Mouse (Mus musculus): ENCODE measurements around the gene Pttg1ip. TPM values are rescaled to one million over a fixed set of nuclear protein-coding genes. Genes with fewer than 3 reads are reported as not detected.
A peak's percentile ranks its signal among the peaks of the same experiment; 100 is the strongest.

Pttg1ip gene
- polyA plus RNA-seq, 1 experiment from 2014 or later: 135 TPM

- H3K4me1 ChIP-seq (ENCODE audit: control insufficient read depth, insufficient read depth, low read length): peaks cover 3% of the 10 kb centered on the region; the same call in 1 of the 2 replicates
- H3K27me3 ChIP-seq (replicated peaks; ENCODE audit: control insufficient read depth, insufficient read depth, low read length): no peaks in the 10 kb centered on the region
- H3K9me3 ChIP-seq (ENCODE audit: control insufficient read depth, low read length): no peaks in the 10 kb centered on the region
- H3K36me3 ChIP-seq (ENCODE audit: control insufficient read depth, insufficient read depth, low read length): peaks cover 56% of the 10 kb centered on the region
- H3K9ac ChIP-seq (ENCODE audit: low read depth, low read length): no peak overlapping the region
- no peak overlapping the region for H3K4me2 ChIP-seq (ENCODE audit: low read depth, low read length)
- DNase-seq (ENCODE audit: low spot score) (no peak), ATAC-seq (ENCODE audit: low read depth) (no peak)
- no peak overlapping the region for H3K27ac ChIP-seq (replicated peaks; ENCODE audit: low read depth, low read length)
- no peak overlapping the region for H3K4me3 ChIP-seq (ENCODE audit: low read depth, low read length)
- 88% methylated on average over 5 of the region's 5 CpGs for WGBS
Observed at GRCm38 (mm10) chr10:77645571-77645970, 64.1 kb downstream of the Pttg1ip start.

- H3K9me3 ChIP-seq (ENCODE audit: control insufficient read depth, low read length): no peaks in the 10 kb centered on the region
- H3K4me1 ChIP-seq (ENCODE audit: control insufficient read depth, insufficient read depth, low read length): peaks cover 3% of the 10 kb centered on the region; the same call in 1 of the 2 replicates
- no peaks in the 10 kb centered on the region for H3K27me3 ChIP-seq (replicated peaks; ENCODE audit: control insufficient read depth, insufficient read depth, low read length)
- no peak overlapping the region for H3K9ac ChIP-seq (ENCODE audit: low read depth, low read length)
- H3K36me3 ChIP-seq (ENCODE audit: control insufficient read depth, insufficient read depth, low read length): peaks cover 41% of the 10 kb centered on the region
- no peak for DNase-seq (ENCODE audit: low spot score)
- no peak for ATAC-seq (ENCODE audit: low read depth)
- H3K4me3 ChIP-seq (ENCODE audit: low read depth, low read length): no peak overlapping the region
- 72% methylated on average over 1 of the region's 1 CpGs for WGBS
- H3K4me2 ChIP-seq (ENCODE audit: low read depth, low read length): no peak overlapping the region
- no peak overlapping the region for H3K27ac ChIP-seq (replicated peaks; ENCODE audit: low read depth, low read length)
Observed at GRCm38 (mm10) chr10:77647461-77647860, 65.9 kb downstream of the Pttg1ip start.

GRCm38 (mm10) chr10:77647901-77648300 is 66.4 kb downstream of the Pttg1ip start:
- H3K27me3 ChIP-seq (replicated peaks; ENCODE audit: control insufficient read depth, insufficient read depth, low read length): no peaks in the 10 kb centered on the region
- no peak overlapping the region for H3K4me2 ChIP-seq (ENCODE audit: low read depth, low read length)
- H3K27ac ChIP-seq (replicated peaks; ENCODE audit: low read depth, low read length): no peak overlapping the region
- peaks cover 37% of the 10 kb centered on the region for H3K36me3 ChIP-seq (ENCODE audit: control insufficient read depth, insufficient read depth, low read length)
- H3K4me3 ChIP-seq (ENCODE audit: low read depth, low read length): no peak overlapping the region
- DNase-seq (ENCODE audit: low spot score): no peak
- no peak overlapping the region for H3K9ac ChIP-seq (ENCODE audit: low read depth, low read length)
- 84% methylated on average over 7 of the region's 8 CpGs for WGBS
- peaks cover 3% of the 10 kb centered on the region; the same call in 1 of the 2 replicates for H3K4me1 ChIP-seq (ENCODE audit: control insufficient read depth, insufficient read depth, low read length)
- no peaks in the 10 kb centered on the region for H3K9me3 ChIP-seq (ENCODE audit: control insufficient read depth, low read length)
- no peak for ATAC-seq (ENCODE audit: low read depth)

MicroRNA genes within 50 kb of the gene (microRNA counts, 519-probe panel; counts per million panel counts)
- 19.3 counts per million for microRNA mmu-miR-1930

Small RNA genes lying within 50 kb of the gene (microRNA-seq; reads per million reads assigned to microRNA genes)
- 13.3 reads per million, percentile 31 among the genes with 10 or more reads in this experiment for gene Mir1930 (ENCODE audit: borderline number of aligned reads)

Other genes with a start within 250 kb of the Pttg1ip start
- gene Adarb1, start 163.4 kb upstream of the Pttg1ip start, polyA plus RNA-seq (2014; fragmentation: Nextera tagmentation; extraction: Ambion mirVana): 4.2 and 5.4 TPM in 2 replicates
- 34.2 and 38.5 TPM in 2 replicates for gene Fam207a, start 65.9 kb upstream of the Pttg1ip start, polyA plus RNA-seq (2014; fragmentation: Nextera tagmentation; extraction: Ambion mirVana)
- 3.0 and 3.5 TPM in 2 replicates for gene Itgb2, start 51.5 kb upstream of the Pttg1ip start, polyA plus RNA-seq (2014; fragmentation: Nextera tagmentation; extraction: Ambion mirVana)
- gene Sumo3, start 24.4 kb downstream of the Pttg1ip start, polyA plus RNA-seq (2014; fragmentation: Nextera tagmentation; extraction: Ambion mirVana): 261 and 281 TPM in 2 replicates
- gene Gm49325, start 24.5 kb downstream of the Pttg1ip start, polyA plus RNA-seq (2014; fragmentation: Nextera tagmentation; extraction: Ambion mirVana): 4.1 and 7.4 TPM in 2 replicates
- gene Ube2g2, start 40.6 kb downstream of the Pttg1ip start, polyA plus RNA-seq (2014; fragmentation: Nextera tagmentation; extraction: Ambion mirVana): 66.1 and 69.5 TPM in 2 replicates
- 1.0 and 1.3 TPM in 2 replicates for gene Tspear, start 104.8 kb downstream of the Pttg1ip start, polyA plus RNA-seq (2014; fragmentation: Nextera tagmentation; extraction: Ambion mirVana)
- gene Gm19402, start 109.0 kb downstream of the Pttg1ip start, polyA plus RNA-seq (2014; fragmentation: Nextera tagmentation; extraction: Ambion mirVana): not detected in 2 replicates
- not detected in 2 replicates for gene Gm9508, start 115.5 kb downstream of the Pttg1ip start, polyA plus RNA-seq (2014; fragmentation: Nextera tagmentation; extraction: Ambion mirVana)
- gene Gm10272, start 124.9 kb downstream of the Pttg1ip start, polyA plus RNA-seq (2014; fragmentation: Nextera tagmentation; extraction: Ambion mirVana): not detected in 2 replicates
- 0.57 TPM in 1 of 2 replicates, not detected in the other for gene Gm10024, start 129.7 kb downstream of the Pttg1ip start, polyA plus RNA-seq (2014; fragmentation: Nextera tagmentation; extraction: Ambion mirVana)
- not detected in 2 replicates for gene Gm10142, start 134.1 kb downstream of the Pttg1ip start, polyA plus RNA-seq (2014; fragmentation: Nextera tagmentation; extraction: Ambion mirVana)
- gene Krtap12-1, start 138.9 kb downstream of the Pttg1ip start, polyA plus RNA-seq (2014; fragmentation: Nextera tagmentation; extraction: Ambion mirVana): not detected in 2 replicates
- not detected in 2 replicates for gene Gm10100, start 144.8 kb downstream of the Pttg1ip start, polyA plus RNA-seq (2014; fragmentation: Nextera tagmentation; extraction: Ambion mirVana)
- not detected in 2 replicates for gene Gm18596, start 160.9 kb downstream of the Pttg1ip start, polyA plus RNA-seq (2014; fragmentation: Nextera tagmentation; extraction: Ambion mirVana)
- not detected in 2 replicates for gene Gm9736, start 169.6 kb downstream of the Pttg1ip start, polyA plus RNA-seq (2014; fragmentation: Nextera tagmentation; extraction: Ambion mirVana)
- not detected in 2 replicates for gene Gm3233, start 178.0 kb downstream of the Pttg1ip start, polyA plus RNA-seq (2014; fragmentation: Nextera tagmentation; extraction: Ambion mirVana)
- not detected in 2 replicates for gene Gm3238, start 189.6 kb downstream of the Pttg1ip start, polyA plus RNA-seq (2014; fragmentation: Nextera tagmentation; extraction: Ambion mirVana)
- gene Gm7138, start 195.2 kb downstream of the Pttg1ip start, polyA plus RNA-seq (2014; fragmentation: Nextera tagmentation; extraction: Ambion mirVana): not detected in 2 replicates
- not detected in 2 replicates for gene Gm3250, start 200.8 kb downstream of the Pttg1ip start, polyA plus RNA-seq (2014; fragmentation: Nextera tagmentation; extraction: Ambion mirVana)
- not detected in 2 replicates for gene Gm7137, start 206.5 kb downstream of the Pttg1ip start, polyA plus RNA-seq (2014; fragmentation: Nextera tagmentation; extraction: Ambion mirVana)
- not detected in 2 replicates for gene Gm9639, start 213.4 kb downstream of the Pttg1ip start, polyA plus RNA-seq (2014; fragmentation: Nextera tagmentation; extraction: Ambion mirVana)
- gene Gm19668, start 217.4 kb downstream of the Pttg1ip start, polyA plus RNA-seq (2014; fragmentation: Nextera tagmentation; extraction: Ambion mirVana): not detected in 2 replicates
- gene Gm9507, start 230.1 kb downstream of the Pttg1ip start, polyA plus RNA-seq (2014; fragmentation: Nextera tagmentation; extraction: Ambion mirVana): not detected in 2 replicates
- not detected in 2 replicates for gene Gm2696, start 233.0 kb downstream of the Pttg1ip start, polyA plus RNA-seq (2014; fragmentation: Nextera tagmentation; extraction: Ambion mirVana)
- gene Krtap10-4, start 245.4 kb downstream of the Pttg1ip start, polyA plus RNA-seq (2014; fragmentation: Nextera tagmentation; extraction: Ambion mirVana): not detected in 2 replicates